17 mouse cellular contexts compared by ENCODE assay signal in genomic region chr19:55867905-55868304, GRCm38 (mm10).
DNase-seq lines count a peak whose midpoint lies in the region; ATAC-seq and TF ChIP-seq lines count a peak whose summit lies in the region.
"Had no signal": no experiment of that assay in that cellular context is flagged by ENCODE, and none has a peak within 500 bp of the region (broad histone marks: within the 10 kb centered on the region; RNA-seq: fewer than 3 reads in every experiment).

No protein-coding gene starts in this region.

- peak; percentile 54; the same call in 1 of the 2 replicates for ATAC-seq in heart, postnatal 0 days (ENCODE audit: insufficient read depth, low read depth)
- ATAC-seq in granulocyte monocyte progenitor cell, adult 5-6 weeks (replicated peaks; ENCODE audit: poor library complexity, severe bottlenecking), result peak; percentile 29
- ATAC-seq in megakaryocyte-erythroid progenitor cell, adult 5-6 weeks (replicated peaks; ENCODE audit: low FRiP score, low TSS enrichment, poor library complexity, severe bottlenecking), result 0 out of 2 replicates have a peak, but pooled peaks have one; percentile 23
- no peak for ATAC-seq in forebrain, postnatal 0 days
- ATAC-seq: CD4-positive, CD25-positive, alpha-beta regulatory T cell, adult 4 months had no signal

- no peak overlapping the region for H3K4me3 ChIP-seq in heart, postnatal 0 days (ENCODE audit: low read depth, low read length)
- H3K4me3 ChIP-seq in forebrain, postnatal 0 days (ENCODE audit: low read depth, low read length), result no peak overlapping the region
- H3K4me3 ChIP-seq: forebrain, embryonic 10.5 days; hindbrain, embryonic 12.5 days; megakaryocyte, embryonic 14.5 days had no signal

- no peaks in the 10 kb centered on the region for H3K27me3 ChIP-seq in heart, postnatal 0 days (ENCODE audit: control insufficient read depth, insufficient read depth, low read length)
- no peaks in the 10 kb centered on the region for H3K27me3 ChIP-seq in forebrain, postnatal 0 days (ENCODE audit: insufficient read depth, low read length)
- H3K27me3 ChIP-seq: hindbrain, embryonic 12.5 days had no signal

- DNase-seq in heart, postnatal 0 days (ENCODE audit: low spot score), result peak; percentile 16
- DNase-seq in heart, adult 9 months (ENCODE audit: low spot score in 2 of 2), result no peak
- peak; percentile 16 for DNase-seq in ES-CJ7 (ENCODE audit: low read depth, low spot score)
- no peak for DNase-seq in embryo, embryonic 10 days (ENCODE audit: low spot score)
- DNase-seq in forebrain, postnatal 0 days, result no peak
- DNase-seq in thymus, postnatal 14 days, result no peak
- DNase-seq: cerebellum, adult 9-11 months; heart, adult 11 months; kidney, adult 11 months; lung, adult 2 months; thymus, adult 18-20 months had no signal

- no peaks in the 10 kb centered on the region for H3K9me3 ChIP-seq in heart, postnatal 0 days (replicated peaks; ENCODE audit: control insufficient read depth, low read length)
- no peaks in the 10 kb centered on the region for H3K9me3 ChIP-seq in forebrain, postnatal 0 days (ENCODE audit: low read length)
- H3K9me3 ChIP-seq: forebrain, embryonic 10.5 days; hindbrain, embryonic 12.5 days; megakaryocyte, embryonic 14.5 days had no signal

- H3K36me3 ChIP-seq in heart, postnatal 0 days (replicated peaks; ENCODE audit: control insufficient read depth, insufficient read depth, low read length), result peaks cover 5% of the 10 kb centered on the region; the same call in 1 of the 2 replicates
- no peaks in the 10 kb centered on the region for H3K36me3 ChIP-seq in forebrain, postnatal 0 days (ENCODE audit: insufficient read depth)
- H3K36me3 ChIP-seq: hindbrain, embryonic 12.5 days had no signal

- no peak for TF ChIP-seq EP300 in heart, postnatal 0 days (IDR thresholded peaks at IDR 0.05; ENCODE audit: low read depth)

- no peak overlapping the region for H3K9ac ChIP-seq in heart, postnatal 0 days (replicated peaks; ENCODE audit: low read depth, low read length)
- H3K9ac ChIP-seq in forebrain, postnatal 0 days, result no peak overlapping the region
- H3K9ac ChIP-seq: hindbrain, embryonic 12.5 days had no signal

- H3K4me1 ChIP-seq in heart, postnatal 0 days (ENCODE audit: control insufficient read depth, insufficient read depth), result peaks cover 19% of the 10 kb centered on the region; the same call in 1 of the 2 replicates
- no peaks in the 10 kb centered on the region for H3K4me1 ChIP-seq in forebrain, postnatal 0 days (ENCODE audit: insufficient read depth)

- 57% methylated on average over 3 of the region's 3 CpGs for WGBS in heart, postnatal 0 days
- 65% methylated on average over 3 of the region's 3 CpGs for WGBS in forebrain, postnatal 0 days

- TF ChIP-seq CTCF in heart, postnatal 0 days (IDR thresholded peaks at IDR 0.05; ENCODE audit: low read depth), result no peak
- no peak for TF ChIP-seq CTCF in forebrain, postnatal 0 days (IDR thresholded peaks at IDR 0.05; ENCODE audit: low read depth)

- no peak overlapping the region for H3K27ac ChIP-seq in heart, postnatal 0 days (ENCODE audit: low read depth)
- no peak overlapping the region for H3K27ac ChIP-seq in forebrain, postnatal 0 days (ENCODE audit: low read depth, low read length)
- H3K27ac ChIP-seq: forebrain, embryonic 10.5 days; hindbrain, embryonic 12.5 days had no signal

- H3K4me2 ChIP-seq in heart, postnatal 0 days (ENCODE audit: low read depth, low read length), result no peak overlapping the region
- no peak overlapping the region for H3K4me2 ChIP-seq in forebrain, postnatal 0 days (ENCODE audit: low read depth)
- H3K4me2 ChIP-seq: hindbrain, embryonic 12.5 days had no signal

Comparison
In these comparisons a context has a peak if more than half of its experiments do, and no peak if none do; other contexts are left out.
1. DNase-seq: peak in heart, postnatal 0 days (single experiment) and ES-CJ7 (single experiment); none in heart, adult 9 months (0 of 2), embryo, embryonic 10 days (single experiment), forebrain, postnatal 0 days (single experiment) and thymus, postnatal 14 days (single experiment).